Mouse (Mus musculus) hindbrain, embryonic 14.5 days (tissue): ENCODE data around the gene Gemin4. TPM values are rescaled to one million over a fixed set of nuclear protein-coding genes. Genes with fewer than 3 reads are reported as not detected.
A peak's percentile ranks its signal among the peaks of the same experiment; 100 is the strongest.

Source experiments
- ATAC-seq: fragments of 200-750 bp; cut with Nextera tagmentation; 2 replicates; pipeline ENCODE4 v1.8.0; 2017; ENCODE audit warnings: moderate number of reproducible peaks, mild to moderate bottlenecking, moderate TSS enrichment, moderate library complexity; ENCODE audit not compliant: low FRiP score
- DNase-seq: peaks from one replicate; pipeline ENCODE4 v3.0.0-alpha.2; 2015; ENCODE audit warnings: low spot score
- H3K27ac ChIP-seq: fragments of 300-500 bp; sonication (generic); 2 replicates; pipeline ENCODE4 v1.5.1; 2014; ENCODE audit warnings: mild to moderate bottlenecking, moderate library complexity
- H3K27me3 ChIP-seq: fragments of 300-500 bp; sonication (generic); 2 replicates; pipeline ENCODE4 v1.6.1; 2014; ENCODE audit warnings: mild to moderate bottlenecking, low read length, mixed read lengths; ENCODE audit not compliant: control insufficient read depth, insufficient read depth
- H3K36me3 ChIP-seq: fragments of 300-500 bp; sonication (generic); replicated peaks from 2 replicates; pipeline ENCODE4 v1.6.1; 2014; ENCODE audit not compliant: control insufficient read depth, insufficient read depth
- H3K4me1 ChIP-seq: fragments of 300-500 bp; sonication (generic); replicated peaks from 2 replicates; pipeline ENCODE4 v1.6.1; 2014; ENCODE audit warnings: antibody characterized with exemption, low read length, mixed read lengths; ENCODE audit not compliant: control insufficient read depth, insufficient read depth
- H3K4me2 ChIP-seq: fragments of 300-500 bp; sonication (generic); replicated peaks from 2 replicates; pipeline ENCODE4 v1.6.1; 2014; ENCODE audit warnings: mild to moderate bottlenecking, moderate library complexity
- H3K4me3 ChIP-seq: fragments of 300-500 bp; sonication (generic); replicated peaks from 2 replicates; pipeline ENCODE4 v1.5.1; 2014; ENCODE audit warnings: mild to moderate bottlenecking, low read length
- H3K9ac ChIP-seq: fragments of 300-500 bp; sonication (generic); 2 replicates; pipeline ENCODE4 v1.6.1; 2014
- H3K9me3 ChIP-seq: fragments of 300-500 bp; sonication (generic); 2 replicates; pipeline ENCODE4 v1.6.1; 2016; ENCODE audit warnings: low read length; ENCODE audit not compliant: control insufficient read depth
- WGBS: fragments of 180-500 bp; shearing (Covaris S2); extraction: QIAGEN DNeasy Blood & Tissue Kit; methylation state at CpG from one replicate; pipeline ENCODE4 v1.1.7; 2014; 5-methylcytosine and 5-hydroxymethylcytosine counted together
- polyA plus RNA-seq: library from polyadenylated mRNA; unstranded; fragments of >200 nt; fragmentation: Nextera tagmentation; extraction: Ambion mirVana; gene quantifications from 2 replicates; pipeline ENCODE4 v1.2.1, GENCODE M21; 2014

Gene Gemin4
- 13.9 and 19.7 TPM in 2 replicates for polyA plus RNA-seq

- WGBS: 2% methylated on average over 30 of the region's 35 CpGs
These were observed at the start of gene Gemin4, which contains the start of gene Dbil5 for GRCm38 (mm10) chr11:76217390-76217800. TSS of gene Gemin4 (minus strand) at chr11:76217664. TSS of gene Dbil5 (plus strand) at chr11:76217608.

GRCm38 (mm10) chr11:76262611-76263351 is 45.3 kb upstream of the Gemin4 start:
- H3K4me1 ChIP-seq: peaks cover 30% of the 10 kb centered on the region
- no peak overlapping the region for H3K4me3 ChIP-seq
- no peak overlapping the region for H3K27ac ChIP-seq
- H3K27me3 ChIP-seq: no peaks in the 10 kb centered on the region
- H3K36me3 ChIP-seq: peaks cover 6% of the 10 kb centered on the region
- 6% methylated on average over 19 of the region's 19 CpGs for WGBS
- 0 out of 2 replicates have a peak overlapping the region, but pooled peaks have one; percentile 24 for H3K9ac ChIP-seq
- DNase-seq (no peak), ATAC-seq (peak; percentile 31; the same call in 1 of the 2 replicates)
- no peaks in the 10 kb centered on the region for H3K9me3 ChIP-seq
- H3K4me2 ChIP-seq: 0 out of 2 replicates have a peak overlapping the region, but pooled peaks have one; percentile 8

More at GRCm38 (mm10) chr11:76217390-76217800, at the start of gene Gemin4, which contains the start of gene Dbil5:
- Histone ChIP-seq H3K36me3 (peaks cover 48% of the 10 kb centered on the region), H3K27me3 (no peaks in the 10 kb centered on the region), H3K4me2 (peak within 1 kb of the TSS; percentile 90), H3K9ac (peak within 1 kb of the TSS; percentile 95), H3K4me3 (peak within 1 kb of the TSS; percentile 67), H3K27ac (peak within 1 kb of the TSS; percentile 93), H3K4me1 (no peaks in the 10 kb centered on the region), H3K9me3 (no peaks in the 10 kb centered on the region)
- ATAC-seq (peak; percentile 97), DNase-seq (peak; percentile 98)

GRCm38 (mm10) chr11:76261224-76261623 is 43.8 kb upstream of the Gemin4 start:
- H3K4me1 ChIP-seq: peaks cover 19% of the 10 kb centered on the region
- no peaks in the 10 kb centered on the region for H3K27me3 ChIP-seq
- H3K9ac ChIP-seq: no peak overlapping the region
- 71% methylated on average over 12 of the region's 12 CpGs for WGBS
- peak; percentile 16; the same call in 1 of the 2 replicates for ATAC-seq
- no peak for DNase-seq
- no peak overlapping the region for H3K4me3 ChIP-seq
- H3K27ac ChIP-seq: no peak overlapping the region
- H3K36me3 ChIP-seq: peaks cover 6% of the 10 kb centered on the region
- no peak overlapping the region for H3K4me2 ChIP-seq
- H3K9me3 ChIP-seq: no peaks in the 10 kb centered on the region

- peaks cover 6% of the 10 kb centered on the region for H3K36me3 ChIP-seq
- no peak overlapping the region for H3K27ac ChIP-seq
- no peak overlapping the region for H3K9ac ChIP-seq
- H3K9me3 ChIP-seq: no peaks in the 10 kb centered on the region
- H3K4me2 ChIP-seq: no peak overlapping the region
- no peak for DNase-seq
- H3K27me3 ChIP-seq: no peaks in the 10 kb centered on the region
- peaks cover 19% of the 10 kb centered on the region for H3K4me1 ChIP-seq
- 31% methylated on average over 10 of the region's 10 CpGs for WGBS
- no peak overlapping the region for H3K4me3 ChIP-seq
- ATAC-seq: peak; percentile 52
These were observed 43.0 kb upstream of the Gemin4 start for GRCm38 (mm10) chr11:76260208-76261050.

- H3K9me3 ChIP-seq: no peaks in the 10 kb centered on the region
- DNase-seq (no peak), ATAC-seq (no peak)
- no peak overlapping the region for H3K27ac ChIP-seq
- peaks cover 17% of the 10 kb centered on the region for H3K4me1 ChIP-seq
- no peaks in the 10 kb centered on the region for H3K27me3 ChIP-seq
- peaks cover 6% of the 10 kb centered on the region for H3K36me3 ChIP-seq
- 69% methylated on average over 6 of the region's 6 CpGs for WGBS
- no peak overlapping the region for H3K4me2 ChIP-seq
- no peak overlapping the region for H3K4me3 ChIP-seq
- H3K9ac ChIP-seq: no peak overlapping the region
These were observed 41.0 kb upstream of the Gemin4 start for GRCm38 (mm10) chr11:76258511-76258910.

GRCm38 (mm10) chr11:76257386-76257785 is 39.9 kb upstream of the Gemin4 start:
- no peak overlapping the region for H3K9ac ChIP-seq
- no peak overlapping the region for H3K4me3 ChIP-seq
- no peak overlapping the region for H3K27ac ChIP-seq
- ATAC-seq (no peak), DNase-seq (no peak)
- H3K27me3 ChIP-seq: no peaks in the 10 kb centered on the region
- H3K9me3 ChIP-seq: no peaks in the 10 kb centered on the region
- H3K4me2 ChIP-seq: no peak overlapping the region
- H3K4me1 ChIP-seq: peaks cover 6% of the 10 kb centered on the region
- H3K36me3 ChIP-seq: peaks cover 6% of the 10 kb centered on the region
- 83% methylated on average over 4 of the region's 4 CpGs for WGBS

GRCm38 (mm10) chr11:76256129-76256528 is 38.7 kb upstream of the Gemin4 start:
- ATAC-seq (no peak), DNase-seq (no peak)
- Histone ChIP-seq H3K9ac (no peak overlapping the region), H3K27me3 (no peaks in the 10 kb centered on the region), H3K27ac (no peak overlapping the region), H3K4me3 (no peak overlapping the region), H3K4me1 (peaks cover 6% of the 10 kb centered on the region), H3K4me2 (no peak overlapping the region), H3K9me3 (no peaks in the 10 kb centered on the region), H3K36me3 (peaks cover 13% of the 10 kb centered on the region)
- WGBS: 45% methylated on average over 5 of the region's 5 CpGs

GRCm38 (mm10) chr11:76255431-76256001 is 38.1 kb upstream of the Gemin4 start:
- H3K4me2 ChIP-seq: no peak overlapping the region
- peaks cover 19% of the 10 kb centered on the region for H3K36me3 ChIP-seq
- H3K4me1 ChIP-seq: peaks cover 3% of the 10 kb centered on the region
- no peaks in the 10 kb centered on the region for H3K9me3 ChIP-seq
- WGBS: 53% methylated on average over 4 of the region's 4 CpGs
- DNase-seq (no peak), ATAC-seq (no peak)
- H3K27ac ChIP-seq: no peak overlapping the region
- no peak overlapping the region for H3K4me3 ChIP-seq
- H3K27me3 ChIP-seq: no peaks in the 10 kb centered on the region
- no peak overlapping the region; the same call in 1 of the 2 replicates for H3K9ac ChIP-seq

- Histone ChIP-seq H3K4me3 (no peak overlapping the region), H3K9me3 (no peaks in the 10 kb centered on the region), H3K27me3 (no peaks in the 10 kb centered on the region), H3K27ac (0 out of 2 replicates have a peak overlapping the region, but pooled peaks have one; percentile 5), H3K9ac (no peak overlapping the region), H3K4me2 (no peak overlapping the region), H3K36me3 (peaks cover 33% of the 10 kb centered on the region), H3K4me1 (no peaks in the 10 kb centered on the region)
- ATAC-seq (no peak), DNase-seq (no peak)
- 64% methylated on average over 4 of the region's 4 CpGs for WGBS
These were observed 36.4 kb upstream of the Gemin4 start for GRCm38 (mm10) chr11:76253918-76254264.
